Mouse (Mus musculus): Measurements from ENCODE around the gene Carmil3. TPM values are rescaled to one million over a fixed set of nuclear protein-coding genes. Genes with fewer than 3 reads are reported as not detected.

Gene Carmil3
- polyA plus RNA-seq, 1 experiment from 2014 or later, result 0.46 TPM

DNA sequence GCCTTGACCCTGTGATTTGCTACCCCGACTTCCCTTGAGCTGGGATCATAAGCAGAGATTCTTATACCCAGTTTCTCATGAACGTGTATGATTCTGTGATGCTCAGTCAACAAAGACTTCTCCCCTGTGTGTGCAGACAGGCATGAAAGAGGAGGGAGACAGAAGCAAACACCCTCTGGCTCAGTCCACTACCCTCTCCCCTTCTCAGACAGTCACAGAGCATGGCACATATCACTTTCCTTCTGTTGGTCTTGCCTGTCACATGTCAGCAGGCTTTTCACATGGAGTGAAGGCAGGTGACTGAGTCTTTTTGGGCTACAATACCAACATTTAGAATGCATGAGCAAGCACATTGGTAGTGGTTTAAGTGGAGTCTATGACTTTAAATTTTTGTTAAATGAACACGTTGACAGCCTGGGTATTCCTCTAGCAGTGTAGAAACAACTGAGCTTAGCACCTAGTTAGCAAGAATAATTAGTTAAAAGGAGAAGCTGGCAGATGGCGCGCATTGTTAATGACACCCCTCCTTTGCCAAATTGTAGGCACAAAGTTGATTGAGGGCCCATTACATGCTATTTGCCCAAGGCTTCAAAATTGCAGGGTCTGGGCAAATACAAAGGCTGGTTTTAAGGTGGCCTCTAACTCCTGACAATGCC is 5.9 kb upstream of the Carmil3 start:
- H3K9me3 ChIP-seq (ENCODE audit: control insufficient read depth, low read length), result no peaks in the 10 kb centered on the region

DNA sequence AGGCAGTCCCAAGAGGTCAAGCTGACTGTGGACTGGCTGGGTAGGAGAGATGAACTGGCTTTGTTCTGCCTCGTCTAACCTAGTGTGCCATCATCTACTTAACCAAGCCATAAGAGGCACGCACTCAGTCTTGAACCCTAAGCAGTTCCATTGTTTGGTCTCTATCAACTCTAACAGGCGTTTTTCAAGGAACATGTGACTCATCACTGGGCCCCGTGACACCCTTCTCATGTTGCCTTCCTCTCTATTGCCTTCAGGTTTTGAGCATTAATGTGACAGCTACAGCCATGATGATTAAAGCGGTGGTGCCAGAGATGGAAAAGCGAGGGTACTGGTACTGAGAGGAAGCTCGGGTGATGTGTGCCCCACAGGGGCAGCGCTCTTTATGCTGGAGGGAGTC is 3.6 kb upstream of the Carmil3 start:
- no peak overlapping the region for H3K27ac ChIP-seq (replicated peaks)
- H3K36me3 ChIP-seq (ENCODE audit: control insufficient read depth, insufficient read depth, low read length), result peaks cover 3% of the 10 kb centered on the region; the same call in 1 of the 2 replicates
- WGBS, result 86% methylated on average over 8 of the region's 8 CpGs
- H3K4me3 ChIP-seq (ENCODE audit: low read depth, low read length), result no peak overlapping the region
- H3K9ac ChIP-seq (ENCODE audit: low read length), result no peak overlapping the region
- TF ChIP-seq EP300 (optimal IDR thresholded peaks at IDR 0.05), result no peak
- H3K27me3 ChIP-seq (ENCODE audit: control insufficient read depth, insufficient read depth, low read length), result no peaks in the 10 kb centered on the region
- no peak overlapping the region for H3K4me2 ChIP-seq (replicated peaks; ENCODE audit: low read depth)
- DNase-seq (ENCODE audit: low spot score) (no peak), ATAC-seq (ENCODE audit: low FRiP score, low TSS enrichment) (no peak)
- no peaks in the 10 kb centered on the region for H3K9me3 ChIP-seq (ENCODE audit: control insufficient read depth, low read length)
- peaks cover 6% of the 10 kb centered on the region for H3K4me1 ChIP-seq (replicated peaks; ENCODE audit: control insufficient read depth, insufficient read depth)

More for the DNA sequence above, 5.9 kb upstream of the Carmil3 start:
- Histone ChIP-seq H3K4me3 (ENCODE audit: low read depth, low read length) (no peak overlapping the region), H3K27me3 (ENCODE audit: control insufficient read depth, insufficient read depth, low read length) (no peaks in the 10 kb centered on the region), H3K4me1 (replicated peaks; ENCODE audit: control insufficient read depth, insufficient read depth) (no peaks in the 10 kb centered on the region), H3K9ac (ENCODE audit: low read length) (no peak overlapping the region), H3K36me3 (ENCODE audit: control insufficient read depth, insufficient read depth, low read length) (peaks cover 3% of the 10 kb centered on the region; the same call in 1 of the 2 replicates), H3K4me2 (replicated peaks; ENCODE audit: low read depth) (no peak overlapping the region), H3K27ac (replicated peaks) (no peak overlapping the region)
- TF ChIP-seq CTCF (IDR thresholded peaks at IDR 0.05; ENCODE audit: low read depth) (no peak), EP300 (optimal IDR thresholded peaks at IDR 0.05) (no peak)
- 77% methylated on average over 5 of the region's 5 CpGs for WGBS
- DNase-seq (ENCODE audit: low spot score) (no peak), ATAC-seq (ENCODE audit: low FRiP score, low TSS enrichment) (peak; percentile 27; the same call in 1 of the 2 replicates)

DNA sequence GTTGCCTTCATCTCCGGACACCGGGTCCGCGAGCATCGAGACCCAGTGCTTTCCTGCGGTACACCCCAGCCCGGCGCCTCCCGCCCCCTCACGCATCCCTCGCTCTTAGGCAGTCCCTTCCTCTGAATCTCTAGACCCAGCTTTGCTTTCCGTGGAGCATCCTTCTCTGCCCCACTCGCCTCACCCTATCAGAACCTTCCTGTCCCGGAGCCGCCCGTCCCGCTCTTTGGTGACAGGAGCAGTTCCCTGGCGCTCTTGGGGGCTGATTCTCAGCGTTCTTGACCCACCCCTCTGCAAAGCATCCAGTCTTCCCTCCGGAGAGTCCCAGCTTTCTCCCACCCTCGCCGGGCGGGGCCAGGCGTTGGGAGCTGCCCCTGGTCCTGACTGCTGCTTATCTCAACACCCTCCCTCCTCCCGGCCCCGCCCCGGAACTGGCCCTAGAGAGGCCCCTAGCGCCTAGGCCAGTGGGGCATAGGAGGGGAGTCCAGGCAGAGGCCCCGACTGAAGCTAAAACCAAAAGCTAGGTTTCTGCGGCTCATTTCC is 911 bp downstream of the Carmil3 start:
- H3K27me3 ChIP-seq (ENCODE audit: control insufficient read depth, insufficient read depth, low read length), result no peaks in the 10 kb centered on the region
- H3K36me3 ChIP-seq (ENCODE audit: control insufficient read depth, insufficient read depth, low read length), result no peaks in the 10 kb centered on the region
- peak overlapping the region; percentile 57 for H3K9ac ChIP-seq (ENCODE audit: low read length)
- WGBS, result 2% methylated on average over 29 of the region's 30 CpGs
- DNase-seq (ENCODE audit: low spot score) (peak; percentile 69), ATAC-seq (ENCODE audit: low FRiP score, low TSS enrichment) (peak; percentile 64; the same call in 1 of the 2 replicates)
- peak overlapping the region; percentile 59 for H3K4me3 ChIP-seq (ENCODE audit: low read depth, low read length)
- H3K4me1 ChIP-seq (replicated peaks; ENCODE audit: control insufficient read depth, insufficient read depth), result peaks cover 6% of the 10 kb centered on the region
- peak overlapping the region; percentile 20; the same call in 1 of the 2 replicates for H3K27ac ChIP-seq (replicated peaks)
- peak overlapping the region; percentile 98 for H3K4me2 ChIP-seq (replicated peaks; ENCODE audit: low read depth)
- H3K9me3 ChIP-seq (ENCODE audit: control insufficient read depth, low read length), result no peaks in the 10 kb centered on the region
- TF ChIP-seq CTCF (IDR thresholded peaks at IDR 0.05; ENCODE audit: low read depth) (no peak), EP300 (optimal IDR thresholded peaks at IDR 0.05) (no peak)

DNA sequence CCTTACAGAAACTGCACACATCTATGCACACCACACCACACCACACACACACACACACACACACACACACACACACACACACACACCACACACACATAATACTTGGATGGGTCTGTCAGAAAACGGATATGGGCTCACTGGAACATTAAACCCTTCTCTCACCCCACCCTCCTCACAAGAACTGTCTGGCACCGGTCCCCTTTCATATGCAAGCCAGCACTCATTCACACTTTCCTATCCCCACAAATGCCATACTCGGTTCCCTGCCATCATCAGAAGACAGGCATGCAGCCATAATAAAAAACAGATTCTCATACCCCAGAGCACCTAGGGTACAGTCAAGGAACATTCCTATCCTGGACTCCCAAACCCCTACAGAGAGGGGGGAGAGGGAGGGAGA is 1.7 kb downstream of the Carmil3 start:
- no peak overlapping the region for H3K4me2 ChIP-seq (replicated peaks; ENCODE audit: low read depth)

DNA sequence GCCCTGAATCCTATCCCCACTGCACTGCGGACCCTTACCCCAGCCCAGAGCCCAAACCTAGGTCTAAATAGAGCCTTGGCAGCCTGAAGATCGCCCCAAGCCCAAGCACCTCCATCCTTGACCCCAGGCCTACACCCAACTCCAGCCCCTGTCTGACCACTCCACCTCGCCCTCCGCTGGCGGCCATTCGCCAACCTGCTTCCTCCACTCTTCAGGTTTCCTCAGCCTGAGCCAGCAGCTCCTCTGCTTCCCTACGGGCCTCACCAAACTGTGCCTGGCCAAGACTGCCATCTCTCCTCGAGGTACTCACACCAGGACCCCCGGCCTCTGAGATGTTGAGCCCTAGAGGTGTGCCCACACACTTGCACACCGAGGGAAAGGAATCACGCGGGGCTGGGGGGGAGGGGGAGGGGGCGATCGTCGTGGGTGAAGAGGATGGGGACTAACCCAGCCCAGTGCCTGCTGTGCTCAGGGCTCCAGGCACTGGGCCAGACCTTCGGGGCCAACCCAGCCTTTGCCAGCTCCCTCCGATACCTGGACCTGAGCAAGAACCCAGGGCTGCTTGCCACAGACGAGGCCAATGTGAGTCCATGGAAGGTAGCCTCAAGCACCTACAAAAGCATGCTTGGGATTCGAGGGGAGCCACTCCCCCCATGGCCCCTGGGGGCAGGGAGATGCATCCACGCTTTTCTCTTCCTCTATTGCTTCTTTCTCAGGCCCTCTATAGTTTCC is 5.2 kb downstream of the Carmil3 start:
- Histone ChIP-seq H3K27ac (replicated peaks) (no peak overlapping the region), H3K27me3 (ENCODE audit: control insufficient read depth, insufficient read depth, low read length) (no peaks in the 10 kb centered on the region), H3K4me2 (replicated peaks; ENCODE audit: low read depth) (no peak overlapping the region), H3K4me3 (ENCODE audit: low read depth, low read length) (no peak overlapping the region), H3K36me3 (ENCODE audit: control insufficient read depth, insufficient read depth, low read length) (no peaks in the 10 kb centered on the region), H3K9ac (ENCODE audit: low read length) (no peak overlapping the region), H3K4me1 (replicated peaks; ENCODE audit: control insufficient read depth, insufficient read depth) (peaks cover 6% of the 10 kb centered on the region), H3K9me3 (ENCODE audit: control insufficient read depth, low read length) (no peaks in the 10 kb centered on the region)
- DNase-seq (ENCODE audit: low spot score), result no peak
- WGBS, result 75% methylated on average over 20 of the region's 20 CpGs
- TF ChIP-seq CTCF (IDR thresholded peaks at IDR 0.05; ENCODE audit: low read depth), result no peak
- TF ChIP-seq EP300 (optimal IDR thresholded peaks at IDR 0.05), result no peak
- ATAC-seq (ENCODE audit: low FRiP score, low TSS enrichment), result no peak

More for the DNA sequence above, 1.7 kb downstream of the Carmil3 start:
- no peak for DNase-seq (ENCODE audit: low spot score)
- H3K27ac ChIP-seq (replicated peaks), result no peak overlapping the region
- TF ChIP-seq CTCF (IDR thresholded peaks at IDR 0.05; ENCODE audit: low read depth) (no peak), EP300 (optimal IDR thresholded peaks at IDR 0.05) (no peak)
- no peaks in the 10 kb centered on the region for H3K27me3 ChIP-seq (ENCODE audit: control insufficient read depth, insufficient read depth, low read length)
- no peaks in the 10 kb centered on the region for H3K9me3 ChIP-seq (ENCODE audit: control insufficient read depth, low read length)
- 38% methylated on average over 3 of the region's 3 CpGs for WGBS
- no peaks in the 10 kb centered on the region for H3K36me3 ChIP-seq (ENCODE audit: control insufficient read depth, insufficient read depth, low read length)
- H3K4me3 ChIP-seq (ENCODE audit: low read depth, low read length), result no peak overlapping the region
- H3K4me1 ChIP-seq (replicated peaks; ENCODE audit: control insufficient read depth, insufficient read depth), result peaks cover 6% of the 10 kb centered on the region
- no peak overlapping the region for H3K9ac ChIP-seq (ENCODE audit: low read length)
- ATAC-seq (ENCODE audit: low FRiP score, low TSS enrichment), result no peak
